Mouse (Mus musculus) kidney, embryonic 14.5 days (tissue): ENCODE measurements at regions not wholly inside any gene's neighbourhood (a gene's known extent, or its start where the extent isn't known, plus 50 kb on each side); places are given as distances from the start of the nearest gene placed in this dataset.

ENCODE experiments used
- ATAC-seq: fragments of 200-750 bp; cut with Nextera tagmentation; 2 replicates; pipeline ENCODE4 v1.8.0; 2017; ENCODE audit warnings: moderate number of reproducible peaks, mild to moderate bottlenecking, moderate TSS enrichment, moderate library complexity; ENCODE audit not compliant: low FRiP score, low TSS enrichment
- H3K27ac ChIP-seq: fragments of 300-500 bp; sonication (generic); 2 replicates; pipeline ENCODE4 v1.5.1; 2014; ENCODE audit warnings: low read depth, mild to moderate bottlenecking, low read length, moderate library complexity, mixed read lengths
- H3K27me3 ChIP-seq: fragments of 300-500 bp; sonication (generic); 2 replicates; pipeline ENCODE4 v1.6.1; 2014; ENCODE audit warnings: mild to moderate bottlenecking, low read length; ENCODE audit not compliant: control insufficient read depth, insufficient read depth
- H3K36me3 ChIP-seq: fragments of 300-500 bp; sonication (generic); 2 replicates; pipeline ENCODE4 v1.6.1; 2014; ENCODE audit warnings: low read length, mixed read lengths; ENCODE audit not compliant: control insufficient read depth, insufficient read depth
- H3K4me1 ChIP-seq: fragments of 300-500 bp; sonication (generic); 2 replicates; pipeline ENCODE4 v1.6.1; 2014; ENCODE audit warnings: low read length, mixed read lengths; ENCODE audit not compliant: control insufficient read depth, insufficient read depth
- H3K4me2 ChIP-seq: fragments of 300-500 bp; sonication (generic); replicated peaks from 2 replicates; pipeline ENCODE4 v1.6.1; 2014; ENCODE audit warnings: low read depth, mild to moderate bottlenecking, low read length
- H3K4me3 ChIP-seq: fragments of 300-500 bp; sonication (generic); 2 replicates; pipeline ENCODE4 v1.5.1; 2014; ENCODE audit warnings: mild to moderate bottlenecking, low read length
- H3K9ac ChIP-seq: fragments of 300-500 bp; sonication (generic); 2 replicates; pipeline ENCODE4 v1.6.1; 2014; ENCODE audit warnings: low read depth, mild to moderate bottlenecking, low read length, moderate library complexity
- H3K9me3 ChIP-seq: fragments of 300-500 bp; sonication (generic); 2 replicates; pipeline ENCODE4 v1.6.1; 2016; ENCODE audit warnings: low read length; ENCODE audit not compliant: control insufficient read depth
- WGBS: fragments of 180-500 bp; shearing (Covaris S2); extraction: QIAGEN DNeasy Blood & Tissue Kit; methylation state at CpG from one replicate; pipeline ENCODE4 v1.1.7; 2014; 5-methylcytosine and 5-hydroxymethylcytosine counted together

GRCm38 (mm10) chr4:25364402-25364801, 82.8 kb upstream of the Ufl1 start:
- no peaks in the 10 kb centered on the region for H3K9me3 ChIP-seq
- no peaks in the 10 kb centered on the region for H3K27me3 ChIP-seq
- no peaks in the 10 kb centered on the region for H3K36me3 ChIP-seq
- ATAC-seq: peak; percentile 78; the same call in 1 of the 2 replicates
- H3K4me1 ChIP-seq: no peaks in the 10 kb centered on the region
- H3K4me2 ChIP-seq: no peak overlapping the region
- H3K27ac ChIP-seq: no peak overlapping the region
- H3K9ac ChIP-seq: no peak overlapping the region
- H3K4me3 ChIP-seq: no peak overlapping the region

DNA sequence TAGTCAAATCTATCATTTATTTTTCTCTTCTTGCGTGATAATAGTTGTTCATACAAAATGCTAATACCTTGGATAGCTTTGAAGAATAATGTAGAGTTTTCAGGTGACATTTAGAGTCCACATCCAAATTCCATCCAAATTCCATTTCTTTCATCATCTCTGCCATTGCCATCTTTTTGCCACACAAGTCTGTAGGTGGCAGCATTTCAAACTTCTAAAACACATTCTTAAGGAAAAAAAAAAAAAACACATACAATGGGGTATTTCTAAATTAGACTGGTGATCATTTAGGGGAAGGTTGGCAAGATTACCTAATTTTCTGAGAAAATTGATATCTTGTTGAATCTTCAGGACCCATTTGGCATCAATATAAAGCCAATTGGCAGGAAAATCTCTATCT, 56.0 kb upstream of the Ufl1 start:
- no peaks in the 10 kb centered on the region for H3K27me3 ChIP-seq
- 79% methylated on average over 1 of the region's 1 CpGs for WGBS
- ATAC-seq: no peak

More for the DNA sequence above, 56.0 kb upstream of the Ufl1 start:
- H3K36me3 ChIP-seq: no peaks in the 10 kb centered on the region
- no peak overlapping the region for H3K4me2 ChIP-seq
- no peaks in the 10 kb centered on the region for H3K9me3 ChIP-seq
- H3K27ac ChIP-seq: no peak overlapping the region
- H3K4me1 ChIP-seq: no peaks in the 10 kb centered on the region
- no peak overlapping the region for H3K9ac ChIP-seq
- no peak overlapping the region for H3K4me3 ChIP-seq
